Mouse (Mus musculus): ENCODE data around the gene Hist2h2ac.

The Hist2h2ac gene

GRCm38 (mm10) chr3:96220765-96221639 is at the start of gene Hist2h2ac, which contains the start of gene Hist2h2be:
Hist2h2ac (minus strand) TSS chr3:96220880.
Hist2h2be (plus strand) TSS chr3:96221119.
- peak; percentile 84 to 95 for DNase-seq

GRCm38 (mm10) chr3:96269511-96270474 is 49.1 kb upstream of the Hist2h2ac start, which contains the start of gene Hist2h2bb:
Hist2h2bb (plus strand) TSS chr3:96269752.
- DNase-seq = peak; percentile 92 to 97

- DNase-seq = peak in 1 of 2 experiments; percentile 15
These were observed 48.2 kb upstream of the Hist2h2ac start for GRCm38 (mm10) chr3:96268776-96269378.

GRCm38 (mm10) chr3:96268051-96268775 is 47.5 kb upstream of the Hist2h2ac start, which contains the start of gene Hist2h3b:
Hist2h3b (plus strand) TSS chr3:96268654.
- DNase-seq = peak; percentile 79 to 87

- no peak for DNase-seq
These were observed 46.9 kb upstream of the Hist2h2ac start for GRCm38 (mm10) chr3:96267541-96267940.

- no peak for DNase-seq
These were observed 45.5 kb upstream of the Hist2h2ac start for GRCm38 (mm10) chr3:96266132-96266710.

GRCm38 (mm10) chr3:96264404-96264949 is 43.8 kb upstream of the Hist2h2ac start:
- no peak for DNase-seq

- DNase-seq = peak; percentile 46 to 68
These were observed 43.1 kb upstream of the Hist2h2ac start for GRCm38 (mm10) chr3:96263558-96264403.

- peak; percentile 94 to 97 for DNase-seq
These were observed 42.4 kb upstream of the Hist2h2ac start, which contains the start of gene Hist2h4 for GRCm38 (mm10) chr3:96262979-96263550. Hist2h4 (minus strand) TSS chr3:96263311.

- peak; percentile 84 to 89 for DNase-seq
These were observed 41.7 kb upstream of the Hist2h2ac start for GRCm38 (mm10) chr3:96262216-96262875.

GRCm38 (mm10) chr3:96261623-96262022 is 40.9 kb upstream of the Hist2h2ac start:
- no peak for DNase-seq

- DNase-seq = no peak
These were observed 39.5 kb upstream of the Hist2h2ac start for GRCm38 (mm10) chr3:96260220-96260619.

GRCm38 (mm10) chr3:96257190-96257589 is 36.5 kb upstream of the Hist2h2ac start:
- DNase-seq = no peak

GRCm38 (mm10) chr3:96255926-96256593 is 35.4 kb upstream of the Hist2h2ac start:
- no peak for DNase-seq

GRCm38 (mm10) chr3:96254683-96255355 is 34.1 kb upstream of the Hist2h2ac start:
- no peak for DNase-seq

GRCm38 (mm10) chr3:96251787-96252186 is 31.1 kb upstream of the Hist2h2ac start:
- no peak for DNase-seq

- no peak for DNase-seq
These were observed 30.2 kb upstream of the Hist2h2ac start for GRCm38 (mm10) chr3:96250890-96251289.

GRCm38 (mm10) chr3:96249034-96249345 is 28.3 kb upstream of the Hist2h2ac start:
- DNase-seq = no peak

Data from kidney, postnatal 36 days (tissue).